ENCODE assay signal across 12 mouse cellular contexts in genomic region chr11:120218176-120218856, GRCm38 (mm10). TPM values are rescaled to one million over a fixed set of nuclear protein-coding genes. Genes with fewer than 3 reads are reported as not detected.
A peak's percentile ranks its signal among the peaks of the same experiment; 100 is the strongest.
DNase-seq lines count a peak whose midpoint lies in the region; ATAC-seq and TF ChIP-seq lines count a peak whose summit lies in the region.
"Had no signal": no experiment of that assay in that cellular context is flagged by ENCODE, and none has a peak within 500 bp of the region (broad histone marks: within the 10 kb centered on the region; RNA-seq: fewer than 3 reads in every experiment).

No protein-coding gene starts in this region.

- peak overlapping the region; percentile 29; the same call in 1 of the 2 replicates for H3K4me3 ChIP-seq in gastrocnemius, adult 2 months
- no peak overlapping the region for H3K4me3 ChIP-seq in kidney, embryonic 14.5 days (ENCODE audit: low read length)
- H3K4me3 ChIP-seq in neural tube, embryonic 13.5 days: no peak overlapping the region
- no peak overlapping the region for H3K4me3 ChIP-seq in small intestine, adult 2 months (ENCODE audit: low read depth, low read length)
- H3K4me3 ChIP-seq: erythroblast, embryonic 14.5 days had no signal

- peaks cover 70% of the 10 kb centered on the region for H3K4me1 ChIP-seq in kidney, embryonic 14.5 days (ENCODE audit: control insufficient read depth, insufficient read depth, low read length)
- H3K4me1 ChIP-seq in neural tube, embryonic 13.5 days (replicated peaks): peaks cover 59% of the 10 kb centered on the region
- H3K4me1 ChIP-seq in small intestine, adult 2 months (ENCODE audit: control insufficient read depth, insufficient read depth, insufficient read length, low read length): peaks cover 30% of the 10 kb centered on the region; the same call in 1 of the 2 replicates

- no peak for ATAC-seq in kidney, embryonic 14.5 days (ENCODE audit: low FRiP score, low TSS enrichment)
- ATAC-seq in neural tube, embryonic 13.5 days (ENCODE audit: low read depth): no peak

- no peak for TF ChIP-seq CTCF in gastrocnemius, adult 2 months (IDR thresholded peaks at IDR 0.05)
- no peak for TF ChIP-seq CTCF in small intestine, adult 2 months (IDR thresholded peaks at IDR 0.05; ENCODE audit: extremely low read depth, insufficient read length, insufficient replicate concordance, low read depth, low read length)

- no peak overlapping the region for H3K4me2 ChIP-seq in kidney, embryonic 14.5 days (replicated peaks; ENCODE audit: low read depth, low read length)
- H3K4me2 ChIP-seq in neural tube, embryonic 13.5 days: no peak overlapping the region

- peak overlapping the region; percentile 85 for H3K27ac ChIP-seq in gastrocnemius, adult 2 months
- peak overlapping the region; percentile 77 for H3K27ac ChIP-seq in kidney, embryonic 14.5 days (ENCODE audit: low read depth, low read length)
- peak overlapping the region; percentile 95; the same call in 1 of the 2 replicates for H3K27ac ChIP-seq in neural tube, embryonic 13.5 days (replicated peaks)
- H3K27ac ChIP-seq in small intestine, adult 2 months (ENCODE audit: insufficient read depth, low read depth, low read length): 0 out of 2 replicates have a peak overlapping the region, but pooled peaks have one; percentile 60
- H3K27ac ChIP-seq: liver, embryonic 14.5 days had no signal

- peak; percentile 22 for DNase-seq in gastrocnemius, adult 2 months
- no peak for DNase-seq in gastrocnemius, adult 18-20 months (ENCODE audit: low spot score)
- DNase-seq in kidney, postnatal 14 days: no peak
- no peak for DNase-seq in neural tube, embryonic 10.5 days (ENCODE audit: extremely low spot score, low spot score)
- no peak for DNase-seq in yolk sac, embryonic 10.5 days (ENCODE audit: low spot score)
- DNase-seq: cerebellum, adult 11-12 months; gastrocnemius, postnatal 25 days had no signal

- no peaks in the 10 kb centered on the region for H3K36me3 ChIP-seq in kidney, embryonic 14.5 days (ENCODE audit: control insufficient read depth, insufficient read depth, low read length)
- H3K36me3 ChIP-seq in neural tube, embryonic 13.5 days: peaks cover 6% of the 10 kb centered on the region; the same call in 1 of the 2 replicates
- H3K36me3 ChIP-seq in small intestine, adult 2 months (ENCODE audit: control insufficient read depth, insufficient read depth, low read length): no peaks in the 10 kb centered on the region

- no peaks in the 10 kb centered on the region for H3K9me3 ChIP-seq in kidney, embryonic 14.5 days (ENCODE audit: control insufficient read depth, low read length)
- peaks cover 10% of the 10 kb centered on the region; the same call in 1 of the 2 replicates for H3K9me3 ChIP-seq in neural tube, embryonic 13.5 days

- no peak overlapping the region for H3K9ac ChIP-seq in kidney, embryonic 14.5 days (ENCODE audit: low read depth, low read length)
- H3K9ac ChIP-seq in neural tube, embryonic 13.5 days: no peak overlapping the region
- H3K9ac ChIP-seq: liver, embryonic 14.5 days had no signal

- no peak for TF ChIP-seq POLR2A in small intestine, adult 2 months (IDR thresholded peaks at IDR 0.05; ENCODE audit: low read depth, low read length)

- WGBS in kidney, embryonic 14.5 days: 62% methylated on average over 17 of the region's 17 CpGs
- WGBS in neural tube, embryonic 13.5 days: 89% methylated on average over 17 of the region's 17 CpGs
- 85% methylated on average over 17 of the region's 17 CpGs for WGBS in small intestine, adult 2 months

- intact Hi-C loops in gastrocnemius, adult 2 months (cut with DNase I): no loop called here

- H3K27me3 ChIP-seq in kidney, embryonic 14.5 days (ENCODE audit: control insufficient read depth, insufficient read depth, low read length): no peaks in the 10 kb centered on the region
- no peaks in the 10 kb centered on the region for H3K27me3 ChIP-seq in neural tube, embryonic 13.5 days
- H3K27me3 ChIP-seq in small intestine, adult 2 months (ENCODE audit: control insufficient read depth, insufficient read depth, low read length): no peaks in the 10 kb centered on the region

RNA-seq across cellular contexts. Expression of gene Bahcc1, which starts 14.4 kb away (rescaled TPM):
- total RNA-seq in gastrocnemius, adult 2 months (2021): 1 to 10 TPM; 3.5 to 5.3 TPM
- 1 to 10 TPM; 3.4 to 4.6 TPM for total RNA-seq in gastrocnemius, adult 18-20 months (2021)
- 20.3 and 27.2 TPM in 2 replicates for polyA plus RNA-seq in kidney, embryonic 14.5 days (2014; fragmentation: Nextera tagmentation; extraction: Ambion mirVana)
- polyA plus RNA-seq in neural tube, embryonic 13.5 days (2015; fragmentation: Nextera tagmentation; extraction: Ambion mirVana): 13.6 and 15.3 TPM in 2 replicates
- 7.0 and 15.4 TPM in 2 replicates for polyA plus RNA-seq in small intestine, adult 2 months (2012; rRNA removed)
